Mouse (Mus musculus) spleen, adult 2 months (tissue): ENCODE measurements around the gene Prss23. TPM values are rescaled to one million over a fixed set of nuclear protein-coding genes. Genes with fewer than 3 reads are reported as not detected.

ENCODE experiments used
- DNase-seq, 2 experiments: peaks; one replicate each; pipeline versions ENCODE4 v3.0.0 to v3.0.0-alpha.2; 2012 to 2021; ENCODE audit warnings: low spot score in 2 of 2, low read depth in 1 of 2
- H3K27ac ChIP-seq: fragments of 200-500 bp; 2 replicates; pipeline ENCODE4 v1.5.1; 2012; ENCODE audit warnings: low read length, inconsistent platforms; ENCODE audit not compliant: insufficient read depth
- H3K27me3 ChIP-seq: fragments of 200-500 bp; 2 replicates; pipeline ENCODE4 v1.6.1; 2012; ENCODE audit warnings: mild to moderate bottlenecking, moderate library complexity, low read length, inconsistent platforms; ENCODE audit not compliant: control insufficient read depth, insufficient read depth
- H3K36me3 ChIP-seq: fragments of 200-500 bp; 2 replicates; pipeline ENCODE4 v1.6.1; 2012; ENCODE audit warnings: mild to moderate bottlenecking, low read length, inconsistent platforms; ENCODE audit not compliant: control insufficient read depth, insufficient read depth
- H3K4me1 ChIP-seq: fragments of 200-500 bp; 2 replicates; pipeline ENCODE4 v1.6.1; 2011; ENCODE audit warnings: inconsistent platforms; ENCODE audit not compliant: control insufficient read depth, insufficient read depth, insufficient read length
- H3K4me3 ChIP-seq: fragments of 200-500 bp; 2 replicates; pipeline ENCODE4 v1.5.1; 2011; ENCODE audit warnings: mild to moderate bottlenecking, inconsistent platforms; ENCODE audit not compliant: insufficient read depth, insufficient read length; ENCODE audit errors: extremely low read depth
- CTCF ChIP-seq: fragments of 200-500 bp; IDR thresholded peaks from 2 replicates; pipeline ENCODE4 v1.5.1; 2011; ENCODE audit warnings: mild to moderate bottlenecking, inconsistent platforms; ENCODE audit not compliant: insufficient read depth, insufficient read length, insufficient replicate concordance; ENCODE audit errors: extremely low read depth
- POLR2A ChIP-seq: fragments of 200-500 bp; IDR thresholded peaks from 2 replicates; pipeline ENCODE4 v1.6.1; 2011; ENCODE audit warnings: low read depth, low read length, inconsistent platforms
- WGBS: fragments of 180-500 bp; shearing (Covaris S2); methylation state at CpG from one replicate; pipeline ENCODE4 v1.1.7; 2018; 5-methylcytosine and 5-hydroxymethylcytosine counted together
- polyA plus RNA-seq: library from polyadenylated mRNA; depleted of rRNA; stranded (reverse); fragments of >200 nt; gene quantifications from 2 replicates; pipeline ENCODE4 v1.2.3, GENCODE M21; 2012

Prss23 gene
- polyA plus RNA-seq, 1 experiment = 26.2 TPM

DNA sequence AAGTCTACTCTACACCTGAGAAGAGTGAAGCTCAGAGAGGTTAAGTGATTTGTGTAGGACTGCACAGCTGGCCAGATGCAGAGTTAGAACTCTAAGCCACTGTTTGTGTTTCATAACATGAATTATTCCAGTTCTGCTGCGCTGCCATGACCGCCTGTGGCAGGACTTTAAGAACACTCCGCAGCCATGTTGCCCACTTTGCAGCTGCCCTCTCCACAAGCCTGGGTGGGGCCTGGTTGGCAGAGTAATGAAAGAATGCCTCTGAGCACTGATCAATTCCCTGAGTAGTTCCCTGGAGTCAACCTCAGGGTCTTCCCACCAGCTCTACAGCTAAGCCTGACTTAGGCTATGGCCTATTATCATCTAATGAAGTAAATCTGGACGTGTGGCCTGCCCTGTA, 32.1 kb upstream of the Prss23 start:
- Histone ChIP-seq H3K4me1 (no peaks in the 10 kb centered on the region; the same call in 1 of the 2 replicates), H3K27ac (no peak overlapping the region), H3K36me3 (no peaks in the 10 kb centered on the region), H3K4me3 (no peak overlapping the region), H3K27me3 (no peaks in the 10 kb centered on the region)
- no peak for DNase-seq
- 83% methylated on average over 4 of the region's 4 CpGs for WGBS
- TF ChIP-seq CTCF = no peak
- no peak for TF ChIP-seq POLR2A

GRCm38 (mm10) chr7:89558446-89559039, 31.6 kb upstream of the Prss23 start:
- Histone ChIP-seq H3K4me1 (no peaks in the 10 kb centered on the region; the same call in 1 of the 2 replicates), H3K27ac (no peak overlapping the region), H3K27me3 (no peaks in the 10 kb centered on the region), H3K4me3 (no peak overlapping the region), H3K36me3 (no peaks in the 10 kb centered on the region)
- DNase-seq = no peak
- WGBS = 89% methylated on average over 11 of the region's 11 CpGs
- no peak for TF ChIP-seq POLR2A
- TF ChIP-seq CTCF = no peak

DNA sequence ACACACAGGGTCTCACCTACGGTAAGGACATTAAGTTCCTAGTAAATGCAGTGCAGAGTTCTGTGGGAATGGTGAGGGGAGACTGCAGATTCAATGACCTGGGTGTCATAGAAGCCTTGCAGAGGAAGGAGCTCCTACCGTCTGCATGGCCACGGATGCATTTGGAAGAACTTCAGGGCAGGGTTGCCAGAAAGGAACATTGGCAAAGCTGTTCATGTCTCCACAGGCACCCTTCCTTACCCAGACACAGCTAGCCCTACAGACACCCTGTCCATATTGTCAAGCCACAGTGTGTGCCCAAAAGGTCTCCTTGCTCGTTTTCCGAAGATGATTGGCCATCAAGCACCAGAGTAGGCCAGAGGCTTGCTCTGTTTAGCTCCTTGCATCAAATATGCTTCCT, 30.1 kb upstream of the Prss23 start:
- H3K4me3 ChIP-seq = no peak overlapping the region
- TF ChIP-seq CTCF (no peak), POLR2A (no peak)
- no peak for DNase-seq
- 85% methylated on average over 5 of the region's 5 CpGs for WGBS
- H3K4me1 ChIP-seq = no peaks in the 10 kb centered on the region; the same call in 1 of the 2 replicates
- H3K27me3 ChIP-seq = no peaks in the 10 kb centered on the region
- no peak overlapping the region for H3K27ac ChIP-seq
- H3K36me3 ChIP-seq = no peaks in the 10 kb centered on the region

DNA sequence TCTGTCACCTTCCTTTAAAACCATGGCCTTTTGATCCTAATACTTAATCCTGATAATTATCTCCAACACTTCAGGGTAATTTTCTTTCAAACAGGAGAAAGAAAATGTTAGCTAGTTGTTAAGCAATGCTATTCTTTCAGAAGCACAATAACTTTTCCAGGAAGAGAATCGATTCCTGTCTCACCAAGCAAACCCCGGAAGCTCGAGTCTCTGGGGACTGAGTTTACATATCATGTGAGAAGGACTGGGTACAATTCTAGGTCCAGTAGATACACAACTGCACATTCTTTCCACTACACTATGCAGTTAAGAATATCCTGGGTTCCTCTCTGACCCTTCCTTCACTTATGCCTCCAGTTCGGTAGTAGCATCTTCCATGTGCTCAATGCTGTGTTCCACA, 29.7 kb upstream of the Prss23 start:
- Histone ChIP-seq H3K36me3 (no peaks in the 10 kb centered on the region), H3K4me3 (no peak overlapping the region), H3K4me1 (no peaks in the 10 kb centered on the region; the same call in 1 of the 2 replicates), H3K27ac (no peak overlapping the region), H3K27me3 (no peaks in the 10 kb centered on the region)
- peak in 1 of 2 experiments; percentile 8 for DNase-seq
- TF ChIP-seq POLR2A = no peak
- no peak for TF ChIP-seq CTCF
- 56% methylated on average over 4 of the region's 4 CpGs for WGBS

DNA sequence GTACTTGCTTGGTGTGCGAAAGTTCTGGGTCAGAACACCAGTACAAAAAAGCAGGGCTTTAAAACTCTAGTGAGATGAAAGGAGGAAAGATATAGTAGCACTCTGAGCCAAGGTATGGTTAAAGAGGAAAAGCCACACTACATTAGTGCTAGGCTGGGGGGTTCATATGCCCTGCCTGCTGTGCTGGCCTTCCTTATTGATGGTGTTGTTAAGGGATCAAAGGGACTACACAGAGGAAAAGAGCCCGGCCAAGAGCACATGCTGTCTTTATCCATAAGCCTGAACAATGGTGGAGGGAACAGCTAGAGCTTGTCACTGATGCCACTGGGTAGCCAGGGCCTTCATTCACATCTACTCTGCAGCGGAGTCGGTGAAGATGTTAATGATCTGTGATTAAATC, 28.2 kb upstream of the Prss23 start:
- DNase-seq = no peak
- Histone ChIP-seq H3K27ac (no peak overlapping the region), H3K27me3 (no peaks in the 10 kb centered on the region), H3K36me3 (no peaks in the 10 kb centered on the region), H3K4me1 (no peaks in the 10 kb centered on the region; the same call in 1 of the 2 replicates), H3K4me3 (no peak overlapping the region)
- 88% methylated on average over 4 of the region's 4 CpGs for WGBS
- TF ChIP-seq CTCF (no peak), POLR2A (no peak)

- H3K36me3 ChIP-seq = no peaks in the 10 kb centered on the region
- no peak for DNase-seq
These were observed 27.1 kb upstream of the Prss23 start for GRCm38 (mm10) chr7:89554068-89554467.

GRCm38 (mm10) chr7:89540976-89541375, 14.0 kb upstream of the Prss23 start:
- no peak overlapping the region for H3K4me3 ChIP-seq
- H3K36me3 ChIP-seq = no peaks in the 10 kb centered on the region
- H3K27me3 ChIP-seq = no peaks in the 10 kb centered on the region
- no peak overlapping the region for H3K27ac ChIP-seq
- no peaks in the 10 kb centered on the region for H3K4me1 ChIP-seq
- WGBS = 91% methylated on average over 2 of the region's 2 CpGs
- DNase-seq = no peak
- TF ChIP-seq CTCF (no peak), POLR2A (no peak)

More at GRCm38 (mm10) chr7:89554068-89554467, 27.1 kb upstream of the Prss23 start:
- H3K4me3 ChIP-seq = no peak overlapping the region
- no peaks in the 10 kb centered on the region for H3K27me3 ChIP-seq
- no peak overlapping the region for H3K27ac ChIP-seq
- TF ChIP-seq POLR2A = no peak
- no peak for TF ChIP-seq CTCF
- 64% methylated on average over 1 of the region's 1 CpGs for WGBS
- no peaks in the 10 kb centered on the region; the same call in 1 of the 2 replicates for H3K4me1 ChIP-seq
